Mouse (Mus musculus) urinary bladder, adult 2 months (tissue): ENCODE measurements around the gene Olfr460. TPM values are rescaled to one million over a fixed set of nuclear protein-coding genes. Genes with fewer than 3 reads are reported as not detected.
"Not testable (repeated sequence)": the region's sequence is repeated elsewhere in the genome, so short reads cannot be mapped to it uniquely, and the experiment has no call there.

Experiments used
- DNase-seq: peaks from one replicate; pipeline ENCODE4 v3.0.0; 2022; ENCODE audit warnings: low spot score
- polyA plus RNA-seq: library from polyadenylated mRNA; depleted of rRNA; stranded (reverse); fragments of >200 nt; gene quantifications from 2 replicates; pipeline ENCODE4 v1.2.3, GENCODE M21; 2012; rRNA removed

Olfr460 gene
- polyA plus RNA-seq = 0.01 TPM in 1 of 2 replicates, not detected in the other

- DNase-seq = no peak
Observed at GRCm38 (mm10) chr6:40569187-40569586, at the start of gene Olfr460. TSS of gene Olfr460 (plus strand) at chr6:40569487.

DNA sequence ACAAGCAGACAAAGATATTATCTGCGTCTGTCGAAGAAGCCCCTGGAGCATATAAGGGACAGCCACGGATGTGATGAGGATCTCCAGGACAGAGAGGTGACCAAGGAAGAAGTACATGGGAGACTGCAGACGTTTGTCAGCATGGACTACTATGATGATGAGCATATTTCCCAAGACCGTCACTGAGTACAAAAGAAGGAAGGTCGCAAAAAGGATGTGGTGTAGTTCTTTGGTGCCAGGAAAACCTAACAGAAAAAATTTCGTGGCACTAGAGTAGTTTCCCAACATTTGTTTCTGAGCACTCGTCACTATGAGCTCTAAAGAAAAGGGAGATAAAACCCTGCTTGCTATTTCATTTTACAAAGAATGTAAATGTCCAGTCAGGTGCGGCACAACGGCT, 24.6 kb upstream of the Olfr460 start:
- no peak for DNase-seq

DNA sequence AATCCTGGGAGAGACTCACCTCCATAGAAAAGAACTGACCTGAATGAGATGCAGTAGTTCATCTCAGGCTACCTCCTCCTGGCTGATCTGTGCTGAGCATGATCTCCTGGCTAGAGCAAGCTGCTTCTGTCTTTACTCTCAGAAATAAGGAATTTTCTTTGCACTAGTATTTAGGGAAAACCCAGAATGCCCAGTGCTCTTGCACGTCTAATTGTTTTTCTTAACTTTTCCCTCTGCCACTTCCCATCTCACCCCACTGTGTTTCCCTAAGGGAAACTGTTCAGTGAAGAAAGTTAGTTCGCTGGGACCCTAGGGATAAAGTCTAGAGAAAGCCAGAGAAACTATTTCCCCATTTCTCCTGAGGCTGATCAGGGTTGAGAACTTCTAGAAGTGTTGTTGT, 14.3 kb upstream of the Olfr460 start, which contains the start of gene Olfr461:
Gene Olfr461 (minus strand): TSS at position 101 of the 400 bp plus-strand sequence.
- no peak for DNase-seq

DNA sequence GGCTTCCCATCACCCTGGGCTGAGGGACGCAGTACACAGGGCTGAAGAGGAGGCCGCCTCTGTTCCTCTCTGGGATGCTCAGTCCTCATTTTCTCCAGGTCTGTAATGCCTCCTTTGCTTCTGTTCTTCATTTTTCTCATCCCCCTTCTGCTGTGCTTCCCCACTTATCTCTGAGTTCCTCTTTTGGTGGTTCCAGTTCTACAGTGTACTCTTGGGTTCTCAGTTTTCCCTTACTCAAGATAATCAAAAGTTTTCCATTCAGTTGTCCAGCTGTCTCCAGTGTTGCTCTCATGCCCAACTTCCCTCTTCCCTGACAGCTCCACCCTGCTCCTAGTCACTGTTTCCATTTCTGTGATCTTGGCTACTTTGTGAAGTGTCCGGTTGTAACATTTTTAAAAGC, 4.3 kb downstream of the Olfr460 start:
- DNase-seq = no peak

DNA sequence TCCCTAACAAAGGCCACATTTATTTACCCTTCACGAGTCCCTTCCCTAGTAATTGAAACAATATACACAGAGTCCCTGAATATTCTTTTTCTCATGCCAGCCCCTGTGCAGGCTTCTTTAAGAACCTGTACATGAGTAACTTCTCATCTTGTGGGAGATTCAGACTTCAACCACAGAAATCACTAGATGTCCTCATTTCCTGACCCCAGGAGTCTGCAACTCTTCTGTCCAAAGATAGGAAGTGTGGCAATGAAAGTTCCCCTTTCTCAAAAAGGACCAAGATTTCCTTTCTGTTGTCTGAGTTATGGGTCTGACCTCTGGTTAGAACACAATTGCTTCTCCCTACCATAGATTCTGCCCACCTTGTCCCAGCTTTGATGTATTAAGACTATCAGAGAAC, 7.0 kb downstream of the Olfr460 start:
- DNase-seq = no peak

DNA sequence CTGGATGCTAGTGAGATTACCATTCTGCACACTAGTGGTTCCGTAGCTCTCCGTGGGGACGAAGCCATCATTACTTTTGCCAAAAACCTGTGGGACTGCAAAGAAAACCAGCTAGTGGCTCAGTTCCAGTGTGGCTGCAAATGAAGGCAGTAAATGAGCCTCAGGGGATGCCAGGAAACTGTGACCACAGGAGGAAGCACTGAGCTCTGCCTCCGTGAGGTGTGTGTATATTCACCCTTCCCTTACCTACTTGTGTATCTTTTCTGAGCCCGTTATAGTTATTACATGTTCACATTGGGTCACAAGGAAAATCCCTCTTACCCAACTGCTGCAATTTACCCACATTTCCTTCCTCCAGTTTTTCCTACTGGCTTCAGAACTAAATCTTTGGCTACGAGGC, 15.0 kb downstream of the Olfr460 start:
- no peak for DNase-seq

- DNase-seq = no peak
Observed at GRCm38 (mm10) chr6:40585645-40586044, 16.4 kb downstream of the Olfr460 start, which contains the start of gene Clec5a. TSS of gene Clec5a (minus strand) at chr6:40585821.

GRCm38 (mm10) chr6:40588346-40588745, 19.1 kb downstream of the Olfr460 start:
- no peak for DNase-seq

DNA sequence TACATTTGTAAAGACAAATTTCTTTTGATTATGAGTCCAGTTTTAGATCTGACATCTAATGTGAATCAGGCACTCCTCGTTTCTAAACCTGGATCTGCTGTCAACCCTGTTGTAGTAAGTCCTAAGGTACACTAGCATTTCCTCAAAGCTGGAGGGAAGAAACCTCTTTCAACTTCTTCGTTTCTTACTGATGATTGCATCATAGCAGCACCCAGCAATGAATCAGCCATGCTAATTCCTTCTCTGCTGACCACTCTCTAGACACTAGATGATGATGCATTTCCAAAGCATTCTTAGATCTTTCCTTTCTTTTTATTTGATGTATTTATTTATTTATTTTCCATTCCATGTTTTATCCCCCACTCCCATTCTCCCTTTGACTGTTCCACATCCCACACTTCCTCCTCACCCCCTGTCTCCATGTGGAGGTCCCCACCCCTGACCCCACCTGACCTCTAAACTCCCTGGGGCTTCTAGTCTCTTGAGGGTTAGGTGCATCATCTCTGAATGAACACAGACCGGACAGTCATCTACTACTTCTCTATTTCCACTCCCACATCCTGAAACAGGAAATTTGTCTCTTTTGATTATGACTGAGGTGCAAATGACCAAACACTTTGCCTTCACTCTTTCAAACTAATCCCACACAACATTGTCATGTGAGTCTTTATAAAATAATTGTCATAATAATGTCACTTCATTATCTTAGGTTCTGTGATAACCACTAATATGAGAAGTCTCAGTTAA, 25.7 kb downstream of the Olfr460 start:
- no peak for DNase-seq

DNA sequence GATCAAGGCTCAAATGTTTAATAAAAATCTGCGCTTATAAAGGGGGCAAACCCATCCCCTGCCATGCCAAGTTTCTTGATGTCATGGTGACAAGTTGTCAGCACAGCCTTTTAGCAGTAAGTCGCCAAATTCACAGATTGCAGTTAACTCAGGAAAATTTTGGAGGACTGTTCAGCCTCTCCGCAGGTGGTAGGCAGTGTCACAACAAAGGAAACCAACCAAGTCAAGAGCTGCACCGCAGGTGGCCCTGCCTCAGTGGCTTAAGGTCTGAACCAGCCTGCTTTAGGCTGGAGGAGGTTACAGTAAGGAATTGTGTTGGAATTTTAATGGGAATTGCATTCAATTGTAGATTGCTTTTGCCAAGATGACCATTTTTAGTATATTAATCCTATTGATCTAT, 29.3 kb downstream of the Olfr460 start:
- not testable (repeated sequence) for DNase-seq

DNA sequence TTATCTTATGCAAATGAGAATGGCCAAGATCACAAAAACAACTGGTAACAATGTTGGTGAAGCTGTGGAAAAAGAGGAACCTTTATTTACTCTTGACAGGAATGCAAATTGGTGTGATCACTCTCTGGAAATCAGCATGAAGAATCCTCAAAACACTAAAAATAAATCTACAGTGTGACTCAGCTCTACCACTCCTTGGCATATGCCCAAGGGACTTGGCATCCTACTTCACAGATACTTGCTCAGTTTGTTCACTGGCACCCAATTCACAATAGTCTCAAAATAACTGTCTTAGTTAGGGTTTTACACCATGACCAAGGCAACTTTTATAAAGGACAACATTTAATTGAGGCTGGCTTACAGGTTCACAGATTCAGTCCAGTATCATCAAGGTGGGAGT, 38.1 kb downstream of the Olfr460 start:
- no peak for DNase-seq

- DNase-seq = no peak
Observed at GRCm38 (mm10) chr6:40610244-40610643, 41.0 kb downstream of the Olfr460 start.

- DNase-seq = no peak
Observed at GRCm38 (mm10) chr6:40613260-40613852, 44.1 kb downstream of the Olfr460 start, which contains the start of gene Tas2r138. TSS of gene Tas2r138 (minus strand) at chr6:40613310.

- DNase-seq = no peak
Observed at GRCm38 (mm10) chr6:40617965-40618364, 48.7 kb downstream of the Olfr460 start.

Other genes starting within 250 kb of the Olfr460 start
- gene Agk, start 244.3 kb upstream of the Olfr460 start, polyA plus RNA-seq = 16.7 and 23.0 TPM in 2 replicates
- 6.3 and 6.4 TPM in 2 replicates for gene E330009J07Rik, start 133.4 kb upstream of the Olfr460 start, polyA plus RNA-seq
- gene Wee2, start 130.4 kb upstream of the Olfr460 start, polyA plus RNA-seq = not detected in 2 replicates
- 59.9 and 69.5 TPM in 2 replicates for gene Ssbp1, start 98.1 kb upstream of the Olfr460 start, polyA plus RNA-seq
- not detected in 2 replicates for gene Tas2r137, start 78.3 kb upstream of the Olfr460 start, polyA plus RNA-seq
- gene Tas2r108, start 76.0 kb upstream of the Olfr460 start, polyA plus RNA-seq = 0.07 TPM in 1 of 2 replicates, not detected in the other
- gene Prss37, start 50.0 kb upstream of the Olfr460 start, polyA plus RNA-seq = not detected in 2 replicates
- not detected in 2 replicates for gene Olfr461, start 14.4 kb upstream of the Olfr460 start, polyA plus RNA-seq
- 2.0 and 2.2 TPM in 2 replicates for gene Clec5a, start 16.3 kb downstream of the Olfr460 start, polyA plus RNA-seq
- not detected in 2 replicates for gene Tas2r138, start 43.8 kb downstream of the Olfr460 start, polyA plus RNA-seq
- 0.03 and 0.04 TPM in 2 replicates for gene Mgam, start 59.3 kb downstream of the Olfr460 start, polyA plus RNA-seq